Mouse (Mus musculus) hindbrain, embryonic 11.5 days (tissue): ENCODE data around the gene Ndrg4. TPM values are rescaled to one million over a fixed set of nuclear protein-coding genes. Genes with fewer than 3 reads are reported as not detected.

Source experiments
- ATAC-seq: fragments of 200-750 bp; cut with Nextera tagmentation; 2 replicates; pipeline ENCODE4 v1.8.0; 2017; ENCODE audit warnings: mild to moderate bottlenecking, moderate TSS enrichment, moderate library complexity; ENCODE audit not compliant: low FRiP score
- DNase-seq: peaks from one replicate; pipeline ENCODE4 v3.0.0-alpha.2; 2015; ENCODE audit warnings: low spot score
- H3K27ac ChIP-seq: fragments of 300-500 bp; sonication (generic); 2 replicates; pipeline ENCODE4 v1.5.1; 2014; ENCODE audit warnings: mild to moderate bottlenecking, low read depth, low read length
- H3K27me3 ChIP-seq: fragments of 300-500 bp; sonication (generic); 2 replicates; pipeline ENCODE4 v1.6.1; 2014; ENCODE audit warnings: mild to moderate bottlenecking, low read length, moderate library complexity, mixed read lengths; ENCODE audit not compliant: control insufficient read depth, insufficient read depth
- H3K36me3 ChIP-seq: fragments of 300-500 bp; sonication (generic); 2 replicates; pipeline ENCODE4 v1.6.1; 2014; ENCODE audit warnings: mild to moderate bottlenecking, low read length, moderate library complexity, mixed read lengths; ENCODE audit not compliant: control insufficient read depth, insufficient read depth
- H3K4me1 ChIP-seq: fragments of 300-500 bp; sonication (generic); replicated peaks from 2 replicates; pipeline ENCODE4 v1.6.1; 2014; ENCODE audit warnings: low read length, mixed read lengths; ENCODE audit not compliant: control insufficient read depth, insufficient read depth
- H3K4me2 ChIP-seq: fragments of 300-500 bp; sonication (generic); replicated peaks from 2 replicates; pipeline ENCODE4 v1.6.1; 2014; ENCODE audit warnings: mild to moderate bottlenecking, low read depth, low read length
- H3K4me3 ChIP-seq: fragments of 300-500 bp; sonication (generic); 2 replicates; pipeline ENCODE4 v1.5.1; 2014; ENCODE audit warnings: low read depth, low read length
- H3K9ac ChIP-seq: fragments of 300-500 bp; sonication (generic); 2 replicates; pipeline ENCODE4 v1.6.1; 2014; ENCODE audit warnings: low read depth, low read length
- H3K9me3 ChIP-seq: fragments of 300-500 bp; sonication (generic); 2 replicates; pipeline ENCODE4 v1.6.1; 2016; ENCODE audit warnings: low read length; ENCODE audit not compliant: control insufficient read depth
- WGBS: fragments of 180-500 bp; shearing (Covaris S2); extraction: QIAGEN DNeasy Blood & Tissue Kit; methylation state at CpG from one replicate; pipeline ENCODE4 v1.1.7; 2014; 5-methylcytosine and 5-hydroxymethylcytosine counted together
- polyA plus RNA-seq: library from polyadenylated mRNA; unstranded; fragments of >200 nt; fragmentation: Nextera tagmentation; extraction: Ambion mirVana; gene quantifications from 2 replicates; pipeline ENCODE4 v1.2.1, GENCODE M21; 2014

Ndrg4 gene
- polyA plus RNA-seq, 1 experiment from 2014 or later: 45.0 TPM

GRCm38 (mm10) chr8:95694631-95695030 lies 17.9 kb downstream of the Ndrg4 start:
- no peak overlapping the region for H3K9ac ChIP-seq
- WGBS: 11% methylated on average over 6 of the region's 6 CpGs
- H3K27me3 ChIP-seq: peaks cover 4% of the 10 kb centered on the region
- ATAC-seq (0 out of 2 replicates have a peak, but pooled peaks have one; percentile 31), DNase-seq (no peak)
- no peak overlapping the region for H3K4me3 ChIP-seq
- no peaks in the 10 kb centered on the region for H3K36me3 ChIP-seq
- H3K4me2 ChIP-seq: no peak overlapping the region
- peaks cover 4% of the 10 kb centered on the region; the same call in 1 of the 2 replicates for H3K4me1 ChIP-seq
- no peaks in the 10 kb centered on the region for H3K9me3 ChIP-seq
- no peak overlapping the region for H3K27ac ChIP-seq

GRCm38 (mm10) chr8:95696661-95697060 lies 19.9 kb downstream of the Ndrg4 start:
- no peak overlapping the region for H3K9ac ChIP-seq
- no peak for ATAC-seq
- DNase-seq: no peak
- no peak overlapping the region for H3K4me2 ChIP-seq
- H3K27ac ChIP-seq: no peak overlapping the region
- WGBS: 72% methylated on average over 6 of the region's 8 CpGs
- H3K36me3 ChIP-seq: no peaks in the 10 kb centered on the region
- H3K4me1 ChIP-seq: peaks cover 4% of the 10 kb centered on the region; the same call in 1 of the 2 replicates
- no peak overlapping the region for H3K4me3 ChIP-seq
- H3K27me3 ChIP-seq: peaks cover 4% of the 10 kb centered on the region
- H3K9me3 ChIP-seq: no peaks in the 10 kb centered on the region

GRCm38 (mm10) chr8:95697128-95697527 lies 20.3 kb downstream of the Ndrg4 start:
- no peaks in the 10 kb centered on the region for H3K36me3 ChIP-seq
- H3K4me1 ChIP-seq: peaks cover 4% of the 10 kb centered on the region; the same call in 1 of the 2 replicates
- ATAC-seq: peak; percentile 53
- no peaks in the 10 kb centered on the region for H3K9me3 ChIP-seq
- no peak overlapping the region for H3K4me3 ChIP-seq
- WGBS: 0% methylated on average over 11 of the region's 11 CpGs
- no peak overlapping the region for H3K9ac ChIP-seq
- DNase-seq: peak; percentile 97
- H3K4me2 ChIP-seq: no peak overlapping the region
- no peak overlapping the region for H3K27ac ChIP-seq
- peaks cover 4% of the 10 kb centered on the region for H3K27me3 ChIP-seq

- Histone ChIP-seq H3K9me3 (no peaks in the 10 kb centered on the region), H3K36me3 (no peaks in the 10 kb centered on the region), H3K9ac (no peak overlapping the region), H3K4me3 (no peak overlapping the region), H3K27ac (no peak overlapping the region), H3K4me1 (peaks cover 4% of the 10 kb centered on the region; the same call in 1 of the 2 replicates), H3K4me2 (no peak overlapping the region), H3K27me3 (peaks cover 4% of the 10 kb centered on the region)
- DNase-seq (no peak), ATAC-seq (no peak)
- 48% methylated on average over 6 of the region's 6 CpGs for WGBS
These were observed 21.4 kb downstream of the Ndrg4 start for GRCm38 (mm10) chr8:95698179-95698578.

GRCm38 (mm10) chr8:95700282-95700681 lies 23.5 kb downstream of the Ndrg4 start:
- H3K27ac ChIP-seq: no peak overlapping the region

GRCm38 (mm10) chr8:95701809-95702208 lies 25.0 kb downstream of the Ndrg4 start:
- H3K4me3 ChIP-seq: no peak overlapping the region
- no peaks in the 10 kb centered on the region for H3K9me3 ChIP-seq
- WGBS: 79% methylated on average over 4 of the region's 4 CpGs
- no peak overlapping the region for H3K9ac ChIP-seq
- H3K4me2 ChIP-seq: no peak overlapping the region; the same call in 1 of the 2 replicates
- H3K36me3 ChIP-seq: no peaks in the 10 kb centered on the region
- peaks cover 5% of the 10 kb centered on the region for H3K4me1 ChIP-seq
- H3K27ac ChIP-seq: no peak overlapping the region
- peaks cover 4% of the 10 kb centered on the region for H3K27me3 ChIP-seq
- DNase-seq (no peak), ATAC-seq (no peak)

More at GRCm38 (mm10) chr8:95700282-95700681, 23.5 kb downstream of the Ndrg4 start:
- no peaks in the 10 kb centered on the region for H3K36me3 ChIP-seq
- WGBS: 44% methylated on average over 9 of the region's 9 CpGs
- ATAC-seq: no peak
- peaks cover 4% of the 10 kb centered on the region for H3K27me3 ChIP-seq
- H3K9ac ChIP-seq: no peak overlapping the region
- no peak overlapping the region for H3K4me3 ChIP-seq
- H3K4me2 ChIP-seq: no peak overlapping the region
- peak; percentile 59 for DNase-seq
- H3K4me1 ChIP-seq: peaks cover 5% of the 10 kb centered on the region
- H3K9me3 ChIP-seq: no peaks in the 10 kb centered on the region

- WGBS: 4% methylated on average over 33 of the region's 34 CpGs
- Histone ChIP-seq H3K4me3 (peak overlapping the region; percentile 49), H3K4me2 (peak overlapping the region; percentile 87), H3K27me3 (peaks cover 4% of the 10 kb centered on the region), H3K27ac (no peak overlapping the region), H3K9me3 (no peaks in the 10 kb centered on the region), H3K36me3 (no peaks in the 10 kb centered on the region), H3K9ac (peak overlapping the region; percentile 75), H3K4me1 (peaks cover 5% of the 10 kb centered on the region)
- ATAC-seq (peak; percentile 93), DNase-seq (peak; percentile 87)
These were observed 26.0 kb downstream of the Ndrg4 start for GRCm38 (mm10) chr8:95702480-95703446.

GRCm38 (mm10) chr8:95703461-95704260 lies 26.9 kb downstream of the Ndrg4 start:
- WGBS: 4% methylated on average over 15 of the region's 15 CpGs
- peak; percentile 57 for ATAC-seq
- peak overlapping the region; percentile 87 for H3K4me2 ChIP-seq
- H3K4me1 ChIP-seq: peaks cover 5% of the 10 kb centered on the region
- no peaks in the 10 kb centered on the region for H3K9me3 ChIP-seq
- H3K9ac ChIP-seq: peak overlapping the region; percentile 75
- DNase-seq: peak; percentile 89
- H3K4me3 ChIP-seq: peak overlapping the region; percentile 49
- no peaks in the 10 kb centered on the region for H3K27me3 ChIP-seq
- H3K27ac ChIP-seq: no peak overlapping the region; the same call in 1 of the 2 replicates
- H3K36me3 ChIP-seq: no peaks in the 10 kb centered on the region
